Mouse (Mus musculus) small intestine, adult 2 months (tissue): ENCODE measurements around the gene Ybx2.

ENCODE experiments used
- CTCF ChIP-seq: fragments of 200-500 bp; IDR thresholded peaks from 2 replicates; pipeline ENCODE4 v1.5.1; 2012; ENCODE audit warnings: low read depth, mild to moderate bottlenecking, control low read depth, inconsistent platforms, low read length, moderate library complexity, mixed read lengths; ENCODE audit not compliant: insufficient replicate concordance, insufficient read length; ENCODE audit errors: extremely low read depth
- POLR2A ChIP-seq: fragments of 200-500 bp; IDR thresholded peaks from 2 replicates; pipeline ENCODE4 v1.6.1; 2012; ENCODE audit warnings: low read depth, mild to moderate bottlenecking, control low read depth, inconsistent platforms, low read length, moderate library complexity

GRCm38 (mm10) chr11:69901993-69902392 is 33.6 kb upstream of the Ybx2 start:
- TF ChIP-seq CTCF (no peak), POLR2A (no peak)
